Mouse (Mus musculus) urinary bladder, postnatal 14 days (tissue): Measurements from ENCODE around the gene Zbtb49.
A peak's percentile ranks its signal among the peaks of the same experiment; 100 is the strongest.

Experiments
- DNase-seq: peaks from one replicate; pipeline ENCODE4 v3.0.0; 2021; ENCODE audit warnings: low spot score

Zbtb49 gene

DNA sequence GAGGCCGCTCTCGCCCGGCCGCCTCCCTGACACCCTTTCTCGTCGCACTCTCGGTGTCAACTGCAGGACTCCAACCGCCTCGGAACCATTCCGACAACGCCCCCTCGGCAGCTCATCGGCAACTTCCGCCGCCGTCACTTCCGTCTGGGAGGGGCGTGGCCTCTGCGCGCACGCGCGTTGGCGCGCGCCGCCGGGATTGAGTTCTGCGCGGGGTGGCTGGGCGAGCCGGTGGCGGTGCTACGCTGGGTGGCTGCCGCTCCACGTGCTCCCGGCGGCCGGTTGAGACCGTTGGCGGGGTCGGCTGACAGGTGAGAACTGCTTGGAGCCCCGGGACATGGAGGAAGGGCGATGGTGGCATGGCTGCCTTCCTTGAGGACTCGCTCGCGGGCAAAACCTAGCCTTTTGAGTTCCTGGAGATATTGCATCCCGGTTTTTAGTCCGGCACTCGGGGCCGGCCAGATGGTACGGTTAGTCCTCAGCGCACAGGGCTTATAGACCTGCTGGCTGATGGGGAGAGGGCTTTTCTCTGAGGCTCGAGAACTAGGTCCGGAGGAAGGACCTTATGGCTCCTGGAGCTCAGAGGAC is at the start of gene Zbtb49, which contains the start of gene Lyar:
Gene Zbtb49, minus strand, starts transcription at position 130 of the 585 bp plus-strand sequence.
Gene Lyar, plus strand, starts transcription at position 143 of the 585 bp plus-strand sequence.
- peak; percentile 93 for DNase-seq

GRCm38 (mm10) chr5:38260107-38260682 is 39.9 kb upstream of the Zbtb49 start, which contains the start of gene Tmem128:
Gene Tmem128, plus strand, starts transcription at chr5:38260185.
- peak; percentile 56 for DNase-seq

GRCm38 (mm10) chr5:38259455-38260106 is 39.3 kb upstream of the Zbtb49 start:
- no peak for DNase-seq

GRCm38 (mm10) chr5:38258773-38259146 is 38.5 kb upstream of the Zbtb49 start:
- no peak for DNase-seq

GRCm38 (mm10) chr5:38258034-38258772 is 37.9 kb upstream of the Zbtb49 start:
- DNase-seq, result no peak

- no peak for DNase-seq
Observed at GRCm38 (mm10) chr5:38256551-38256950, 36.3 kb upstream of the Zbtb49 start.

- no peak for DNase-seq
Observed at GRCm38 (mm10) chr5:38255644-38256043, 35.4 kb upstream of the Zbtb49 start.

DNA sequence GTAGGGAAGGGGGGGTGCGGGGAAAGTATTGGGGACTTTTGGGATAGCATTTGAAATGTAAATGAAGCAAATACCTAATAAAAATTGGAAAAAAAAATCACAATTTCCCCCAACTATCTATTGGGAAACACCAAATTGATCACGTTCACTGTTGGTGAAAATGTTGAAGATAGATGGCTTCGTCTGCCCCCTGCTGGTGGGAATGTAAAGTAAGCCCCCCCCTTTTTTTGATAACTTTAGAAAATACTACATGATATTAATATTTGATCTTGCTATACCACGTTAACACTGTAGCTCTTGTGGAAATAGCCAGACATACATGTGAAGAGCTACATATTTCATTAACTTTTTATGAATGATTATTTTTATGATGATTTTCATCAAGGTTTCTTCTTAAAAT is 34.9 kb upstream of the Zbtb49 start:
- no peak for DNase-seq

DNA sequence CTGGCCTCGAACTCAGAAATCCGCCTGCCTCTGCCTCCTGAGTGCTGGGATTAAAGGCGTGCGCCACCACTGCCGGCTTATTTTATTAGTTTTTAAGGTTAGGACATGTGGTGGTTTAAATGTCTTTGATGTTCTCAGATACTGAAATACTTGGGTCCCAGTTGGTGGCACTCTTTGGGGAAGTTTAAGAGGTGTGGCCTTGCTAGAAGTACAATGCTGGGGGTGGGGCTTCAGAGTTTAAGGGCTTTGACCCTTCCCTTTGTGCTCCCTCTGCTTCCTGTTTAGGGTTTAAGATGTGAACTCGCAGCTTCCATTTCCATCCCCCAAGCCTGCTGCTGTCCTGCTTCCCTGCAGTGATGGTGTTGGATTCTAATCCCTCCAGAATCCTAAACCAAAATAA is 21.7 kb upstream of the Zbtb49 start:
- no peak for DNase-seq

DNA sequence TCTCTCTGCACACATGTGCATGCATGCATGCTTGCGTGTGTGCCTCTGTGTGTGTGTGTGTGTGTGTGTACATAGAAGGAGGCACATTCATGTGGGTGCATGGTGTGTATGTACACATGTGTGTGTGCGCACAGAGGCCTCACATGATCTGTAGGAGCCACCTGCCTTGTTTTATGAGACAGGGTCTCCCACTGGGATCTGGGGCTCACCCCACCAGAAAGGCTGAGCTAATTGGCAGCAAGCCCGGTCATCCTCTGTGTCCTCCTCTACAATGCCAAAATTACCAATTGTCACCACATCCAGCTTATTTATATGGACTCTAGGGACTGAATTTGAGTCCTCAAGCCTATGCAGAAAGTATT is 21.2 kb upstream of the Zbtb49 start:
- DNase-seq, result no peak

DNA sequence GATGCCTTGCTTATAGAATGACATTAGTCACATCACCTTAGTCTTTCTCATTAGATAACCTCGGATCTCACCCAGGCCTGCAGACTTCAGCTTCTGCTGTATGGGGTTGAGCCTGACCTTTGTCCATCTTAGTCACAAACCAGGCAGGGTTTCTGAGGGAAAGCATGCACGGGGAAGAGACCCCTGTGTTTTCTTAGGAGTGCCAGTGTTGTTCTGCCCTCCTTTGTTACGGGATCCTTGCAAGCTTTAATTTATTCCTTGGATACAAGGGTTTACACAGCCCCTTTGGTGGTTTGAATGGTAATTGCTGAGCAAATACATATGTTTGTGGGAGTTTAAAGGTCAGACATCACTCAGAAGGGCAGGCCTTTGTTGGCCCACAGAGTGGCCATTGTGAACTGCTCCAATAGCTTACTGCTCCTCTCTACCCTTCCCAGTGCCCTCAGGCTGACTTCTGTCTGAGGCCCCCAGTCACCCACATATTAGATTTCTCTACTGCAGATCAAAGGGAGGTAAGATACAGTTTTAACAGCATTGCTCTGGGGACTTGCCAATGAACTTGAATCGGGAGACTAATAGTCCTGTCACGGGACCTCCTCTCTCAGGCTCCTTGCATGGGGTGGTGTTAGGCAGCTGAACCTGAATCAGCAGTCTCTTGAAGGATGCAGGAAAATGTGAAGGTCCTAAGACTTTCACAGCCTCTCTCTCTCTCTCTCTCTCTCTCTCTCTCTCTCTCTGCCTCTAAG is 20.6 kb upstream of the Zbtb49 start:
- no peak for DNase-seq

GRCm38 (mm10) chr5:38236627-38237026 is 16.4 kb upstream of the Zbtb49 start:
- no peak for DNase-seq

- peak; percentile 26 for DNase-seq
Observed at GRCm38 (mm10) chr5:38235422-38235821, 15.2 kb upstream of the Zbtb49 start.

DNA sequence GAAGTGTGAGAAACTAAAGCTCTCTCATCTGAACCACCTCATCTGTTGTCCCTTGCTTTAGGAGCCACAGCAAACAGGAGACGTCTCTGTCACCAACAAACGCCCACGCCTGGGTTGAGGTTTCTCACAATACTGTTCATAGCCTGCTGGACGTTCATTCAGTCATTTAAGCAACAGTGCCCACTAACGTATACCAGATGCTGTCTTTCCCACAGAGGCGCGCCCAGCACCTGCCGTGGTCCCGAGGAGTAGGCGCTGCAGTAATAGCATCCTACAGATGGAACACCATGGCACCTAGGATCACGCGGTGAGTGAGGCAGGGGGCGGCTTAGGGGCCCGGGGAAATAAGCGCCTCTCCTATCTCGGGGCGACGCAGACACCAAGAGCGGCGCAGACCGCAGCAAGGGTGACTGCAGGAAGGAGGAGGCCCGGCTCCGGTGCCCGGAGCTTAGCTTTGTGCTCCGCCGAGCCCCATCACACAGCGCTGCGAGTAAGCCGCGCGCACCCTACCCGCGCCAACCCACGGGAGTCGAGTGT is 418 bp downstream of the Zbtb49 start:
- DNase-seq, result peak; percentile 8

- no peak for DNase-seq
Observed at GRCm38 (mm10) chr5:38213009-38213408, 7.2 kb downstream of the Zbtb49 start.

GRCm38 (mm10) chr5:38211691-38212090 is 8.6 kb downstream of the Zbtb49 start:
- no peak for DNase-seq

GRCm38 (mm10) chr5:38208985-38209384 is 11.3 kb downstream of the Zbtb49 start:
- DNase-seq, result no peak

DNA sequence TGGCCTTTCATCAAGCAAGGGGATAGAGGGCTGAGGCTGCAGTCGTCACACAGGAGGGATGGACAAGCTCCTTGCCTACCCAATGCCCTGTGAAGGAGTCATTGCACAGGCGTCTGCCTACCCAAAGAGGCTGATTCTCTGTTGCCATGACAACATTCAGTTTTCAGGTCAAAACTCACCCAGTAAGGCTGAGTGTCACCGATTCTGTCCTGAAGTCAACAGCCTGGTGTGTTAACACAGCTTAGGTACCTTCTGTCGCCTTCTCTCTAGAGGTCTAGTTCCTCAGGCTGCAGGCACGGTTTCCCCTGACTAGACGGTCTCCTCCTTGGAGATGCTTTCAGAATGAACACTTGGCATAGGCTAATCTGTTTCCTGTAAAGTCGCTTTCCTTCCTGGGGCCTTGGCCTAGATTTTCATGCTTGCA is 14.9 kb downstream of the Zbtb49 start:
- no peak for DNase-seq

DNA sequence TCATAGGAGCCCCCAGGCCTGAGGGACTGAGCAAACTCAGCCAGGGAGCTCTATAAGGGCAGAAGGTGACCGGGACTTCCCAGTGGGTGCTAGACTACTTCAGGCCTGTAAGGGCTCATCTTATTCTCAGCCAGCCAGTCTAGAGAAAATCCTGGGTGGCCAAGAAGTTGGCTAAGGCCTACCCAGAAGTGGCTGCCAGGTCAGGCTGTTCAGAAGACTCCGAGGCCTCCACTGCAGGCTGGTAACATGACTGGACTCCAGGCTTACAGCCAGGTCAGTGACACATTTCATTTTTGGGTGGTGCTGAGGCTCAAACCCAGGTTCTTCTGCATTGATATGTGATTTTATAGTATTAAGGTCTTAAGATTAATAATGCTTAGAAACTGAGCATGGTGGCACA is 20.6 kb downstream of the Zbtb49 start:
- no peak for DNase-seq

- DNase-seq, result peak; percentile 80
Observed at GRCm38 (mm10) chr5:38197482-38197823, 22.8 kb downstream of the Zbtb49 start.

DNA sequence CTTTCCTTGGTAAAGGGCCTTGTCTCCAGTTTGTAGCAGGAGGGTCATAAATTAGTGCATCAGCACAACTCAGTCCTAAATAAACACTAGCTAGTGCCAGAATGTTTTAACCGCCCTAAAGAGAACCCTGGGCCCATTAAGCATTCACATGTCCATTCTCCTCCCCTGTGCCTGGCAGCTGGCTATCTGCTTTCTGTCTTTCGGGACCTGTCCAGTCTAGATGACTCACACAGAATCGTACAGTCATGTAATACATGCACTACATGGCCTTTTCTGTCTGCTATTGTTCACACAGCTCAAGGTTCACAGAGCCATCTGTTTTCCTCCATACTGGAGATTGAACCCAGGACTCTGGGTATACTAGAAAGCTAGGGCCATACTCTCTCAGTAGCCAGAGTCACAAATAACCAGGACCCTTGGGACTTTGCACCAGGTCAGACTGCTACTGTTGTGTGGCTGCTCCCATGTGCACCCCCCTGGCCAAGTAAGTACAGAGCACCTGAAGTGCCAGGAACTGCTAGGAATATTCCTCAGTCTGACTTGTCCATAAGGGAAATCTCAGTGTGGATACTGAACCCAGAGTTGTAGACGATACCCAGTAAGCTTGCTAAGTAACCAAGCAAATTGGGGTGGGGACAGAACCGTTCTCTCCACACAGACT is 23.3 kb downstream of the Zbtb49 start:
- DNase-seq, result no peak
